Mouse (Mus musculus) midbrain, postnatal 0 days (tissue): ENCODE measurements around the gene Irf8. TPM values are rescaled to one million over a fixed set of nuclear protein-coding genes. Genes with fewer than 3 reads are reported as not detected.
A peak's percentile ranks its signal among the peaks of the same experiment; 100 is the strongest.

Experiments used
- ATAC-seq: fragments of 200-750 bp; cut with Nextera tagmentation; 2 replicates; pipeline ENCODE4 v1.8.0; 2017; ENCODE audit warnings: moderate number of reproducible peaks, mild to moderate bottlenecking, moderate TSS enrichment, moderate library complexity; ENCODE audit not compliant: low FRiP score
- DNase-seq: peaks from one replicate; pipeline ENCODE4 v3.0.0-alpha.2; 2015; ENCODE audit warnings: low spot score
- H3K27ac ChIP-seq: fragments of 300-500 bp; sonication (generic); 2 replicates; pipeline ENCODE4 v1.5.1; 2014; ENCODE audit warnings: low read depth, mild to moderate bottlenecking, low read length, mixed read lengths
- H3K27me3 ChIP-seq: fragments of 300-500 bp; sonication (generic); 2 replicates; pipeline ENCODE4 v1.6.1; 2014; ENCODE audit warnings: low read length, control low read depth, mixed read lengths; ENCODE audit not compliant: insufficient read depth
- H3K36me3 ChIP-seq: fragments of 300-500 bp; sonication (generic); 2 replicates; pipeline ENCODE4 v1.6.1; 2014; ENCODE audit warnings: low read length, control low read depth, mixed read lengths; ENCODE audit not compliant: insufficient read depth
- H3K4me1 ChIP-seq: fragments of 300-500 bp; sonication (generic); 2 replicates; pipeline ENCODE4 v1.6.1; 2014; ENCODE audit warnings: mild to moderate bottlenecking, control low read depth, antibody characterized with exemption, low read length, mixed read lengths; ENCODE audit not compliant: insufficient read depth
- H3K4me2 ChIP-seq: fragments of 300-500 bp; sonication (generic); 2 replicates; pipeline ENCODE4 v1.6.1; 2014; ENCODE audit warnings: low read depth, mild to moderate bottlenecking, low read length, mixed read lengths; ENCODE audit not compliant: poor library complexity, severe bottlenecking
- H3K4me3 ChIP-seq: fragments of 300-500 bp; sonication (generic); 2 replicates; pipeline ENCODE4 v1.5.1; 2014; ENCODE audit warnings: low read depth, mild to moderate bottlenecking, low read length, moderate library complexity
- H3K9ac ChIP-seq: fragments of 300-500 bp; sonication (generic); replicated peaks from 2 replicates; pipeline ENCODE4 v1.6.1; 2014; ENCODE audit warnings: mild to moderate bottlenecking, low read length, moderate library complexity, mixed read lengths; ENCODE audit not compliant: poor library complexity, severe bottlenecking
- H3K9me3 ChIP-seq: fragments of 300-500 bp; sonication (generic); 2 replicates; pipeline ENCODE4 v1.6.1; 2016; ENCODE audit warnings: low read length, control low read depth
- CTCF ChIP-seq: IDR thresholded peaks from 2 replicates; pipeline ENCODE4 v1.5.1; 2016; ENCODE audit warnings: antibody characterized with exemption, mild to moderate bottlenecking
- whole genome bisulfite sequencing: fragments of 180-500 bp; shearing (Covaris S2); extraction: QIAGEN DNeasy Blood & Tissue Kit; methylation state at CpG from one replicate; pipeline ENCODE4 v1.1.7; 2014; 5-methylcytosine and 5-hydroxymethylcytosine counted together
- polyA plus RNA-seq: library from polyadenylated mRNA; unstranded; fragments of >200 nt; fragmentation: Nextera tagmentation; extraction: Ambion mirVana; gene quantifications from 2 replicates; pipeline ENCODE4 v1.2.1, GENCODE M21; 2015
- total RNA-seq: library from RNA; depleted of rRNA; stranded (reverse); fragments of >200 nt; gene quantifications from 2 replicates; pipeline ENCODE4 v1.2.3, GENCODE M21; 2014

The Irf8 gene
- total and polyA plus RNA-seq, 2 experiments from 2014 or later = 3.2 to 5.0 TPM

DNA sequence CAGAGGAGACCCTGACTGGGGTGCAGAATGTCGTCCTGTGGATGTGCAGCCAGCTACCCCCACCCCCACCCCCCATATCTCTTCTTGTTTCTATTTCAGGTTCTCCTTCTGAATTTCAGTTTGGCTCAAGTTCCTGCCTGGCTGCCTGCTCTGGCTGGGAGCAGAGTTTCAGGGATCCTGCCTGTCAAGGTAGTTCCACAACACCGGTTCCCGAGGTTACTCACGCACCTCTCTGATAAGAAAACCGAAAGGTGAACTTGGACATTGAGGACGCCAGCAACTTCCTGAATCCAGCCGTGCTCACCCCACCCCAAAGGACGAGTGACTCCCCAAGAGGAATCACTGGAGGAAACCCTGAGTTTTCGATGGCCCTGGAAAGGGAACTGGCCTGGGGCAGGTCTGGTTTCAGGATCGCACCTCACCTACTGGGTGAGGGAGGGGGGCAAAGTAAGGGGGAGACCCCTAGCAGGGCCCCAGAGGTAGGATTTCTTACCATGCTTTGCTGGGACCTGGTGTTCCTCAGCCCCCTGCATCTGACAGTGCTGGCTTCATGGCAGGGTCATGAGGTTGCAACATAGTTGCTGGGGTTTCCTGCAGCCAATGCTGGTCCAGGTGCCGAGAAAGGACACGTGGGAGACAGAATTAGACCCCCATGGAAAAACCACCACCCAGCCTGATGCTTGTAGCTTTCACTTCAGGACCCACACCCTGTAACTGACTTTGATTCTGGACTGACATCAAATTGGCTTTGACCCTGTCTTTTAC is 32.5 kb downstream of the Irf8 start:
- Histone ChIP-seq H3K4me1 (no peaks in the 10 kb centered on the region), H3K9ac (no peak overlapping the region), H3K4me3 (no peak overlapping the region), H3K9me3 (no peaks in the 10 kb centered on the region), H3K4me2 (no peak overlapping the region), H3K36me3 (no peaks in the 10 kb centered on the region), H3K27ac (no peak overlapping the region), H3K27me3 (no peaks in the 10 kb centered on the region)
- no peak for DNase-seq
- TF ChIP-seq CTCF = no peak
- no peak for ATAC-seq
- 80% methylated on average over 12 of the region's 12 CpGs for WGBS

DNA sequence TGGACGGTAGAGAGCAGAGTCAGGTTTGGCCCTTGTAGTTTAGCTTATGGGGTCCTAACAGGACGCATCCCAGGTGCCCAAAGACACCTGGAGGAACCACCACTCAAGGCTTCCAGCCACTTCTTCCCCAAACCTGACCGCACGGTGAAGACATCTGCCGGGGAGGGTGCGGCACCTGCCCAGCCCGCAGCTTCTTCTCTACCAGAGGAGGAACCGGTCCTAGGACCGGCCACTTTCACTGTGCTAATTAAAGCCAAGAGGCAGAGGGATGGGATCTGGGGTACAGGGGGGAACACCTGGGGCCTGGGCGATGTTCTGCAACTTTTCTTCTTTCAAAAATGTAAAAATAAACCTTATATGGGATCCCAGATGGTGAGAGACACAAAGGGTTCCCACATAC is 41.0 kb downstream of the Irf8 start:
- DNase-seq (no peak), ATAC-seq (no peak)
- H3K36me3 ChIP-seq = no peaks in the 10 kb centered on the region
- H3K9ac ChIP-seq = no peak overlapping the region
- H3K27me3 ChIP-seq = no peaks in the 10 kb centered on the region
- no peak overlapping the region for H3K4me3 ChIP-seq
- H3K4me1 ChIP-seq = no peaks in the 10 kb centered on the region
- H3K4me2 ChIP-seq = no peak overlapping the region
- WGBS = 94% methylated on average over 10 of the region's 10 CpGs
- H3K27ac ChIP-seq = no peak overlapping the region
- H3K9me3 ChIP-seq = no peaks in the 10 kb centered on the region
- TF ChIP-seq CTCF = no peak

DNA sequence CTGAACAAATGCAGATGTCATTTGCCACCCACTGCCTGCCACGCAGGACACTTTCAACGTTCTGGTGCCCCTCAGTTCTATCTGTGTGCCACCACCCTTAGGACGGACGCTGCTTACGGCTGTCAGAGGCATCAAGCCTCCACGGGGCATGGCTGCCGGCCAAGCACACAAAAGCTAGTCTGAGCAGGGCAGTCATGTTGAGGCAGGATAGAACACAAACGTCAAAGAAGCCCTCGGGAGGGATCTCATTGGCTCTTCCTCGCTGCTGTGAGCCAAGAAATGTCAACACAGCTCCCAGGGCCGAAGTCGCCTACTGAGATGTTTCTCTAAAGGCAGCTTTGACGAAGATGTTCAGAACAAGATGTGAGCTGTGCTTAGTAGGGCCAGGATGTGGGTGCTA is 41.6 kb downstream of the Irf8 start:
- Histone ChIP-seq H3K4me1 (no peaks in the 10 kb centered on the region), H3K9ac (no peak overlapping the region), H3K4me2 (no peak overlapping the region), H3K4me3 (no peak overlapping the region), H3K36me3 (no peaks in the 10 kb centered on the region), H3K27me3 (no peaks in the 10 kb centered on the region), H3K9me3 (no peaks in the 10 kb centered on the region), H3K27ac (no peak overlapping the region)
- DNase-seq (peak; percentile 60), ATAC-seq (no peak)
- no peak for TF ChIP-seq CTCF
- 37% methylated on average over 13 of the region's 13 CpGs for WGBS

DNA sequence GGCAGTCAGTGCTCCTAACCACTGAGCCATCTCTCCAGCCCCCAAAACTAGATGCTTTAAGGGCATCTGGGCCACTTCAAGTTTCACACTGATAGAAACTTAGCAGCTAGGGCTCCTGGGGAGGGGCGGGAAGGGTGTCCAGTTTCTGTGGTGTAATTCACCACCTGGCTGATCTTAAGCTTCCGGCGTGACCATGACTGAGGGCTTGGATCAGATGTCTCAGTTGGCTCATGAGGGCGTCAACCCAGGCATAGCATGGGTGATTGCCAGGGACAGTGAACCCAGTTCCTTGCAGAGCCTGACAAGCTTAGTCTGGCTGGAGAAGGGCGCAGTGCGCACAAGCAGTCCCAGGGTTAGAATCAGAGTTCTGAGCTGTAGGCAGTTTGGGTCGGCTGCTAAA is 42.9 kb downstream of the Irf8 start:
- Histone ChIP-seq H3K27me3 (no peaks in the 10 kb centered on the region), H3K4me1 (no peaks in the 10 kb centered on the region), H3K4me3 (no peak overlapping the region), H3K36me3 (no peaks in the 10 kb centered on the region), H3K27ac (no peak overlapping the region), H3K9ac (no peak overlapping the region), H3K4me2 (no peak overlapping the region), H3K9me3 (no peaks in the 10 kb centered on the region)
- 97% methylated on average over 7 of the region's 7 CpGs for WGBS
- ATAC-seq (no peak), DNase-seq (no peak)
- no peak for TF ChIP-seq CTCF

DNA sequence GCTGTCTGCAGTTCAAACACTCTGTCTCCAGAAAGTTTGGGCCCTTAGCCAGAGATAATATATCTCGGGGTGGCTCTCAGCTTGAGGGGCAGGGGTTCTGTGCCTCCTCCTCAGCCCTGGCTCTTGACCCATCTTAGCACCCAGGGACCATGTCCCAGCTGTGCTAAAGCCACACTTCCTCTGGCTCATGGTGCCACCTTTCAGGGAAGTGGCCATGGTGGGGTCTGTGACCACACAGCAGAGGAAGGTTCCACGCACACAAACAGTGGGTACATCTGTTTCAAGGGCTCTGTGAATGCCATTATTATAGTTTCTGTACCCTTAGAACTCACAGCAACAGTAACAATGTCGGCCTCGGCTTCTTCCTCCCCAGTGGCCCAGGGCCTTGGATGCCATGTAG is 47.6 kb downstream of the Irf8 start:
- H3K4me1 ChIP-seq = no peaks in the 10 kb centered on the region
- TF ChIP-seq CTCF = no peak
- WGBS = 88% methylated on average over 4 of the region's 4 CpGs
- no peak for ATAC-seq
- no peaks in the 10 kb centered on the region for H3K36me3 ChIP-seq
- H3K4me3 ChIP-seq = no peak overlapping the region
- no peak for DNase-seq
- no peak overlapping the region for H3K9ac ChIP-seq
- no peaks in the 10 kb centered on the region for H3K27me3 ChIP-seq
- no peaks in the 10 kb centered on the region for H3K9me3 ChIP-seq
- no peak overlapping the region for H3K27ac ChIP-seq
- H3K4me2 ChIP-seq = no peak overlapping the region

DNA sequence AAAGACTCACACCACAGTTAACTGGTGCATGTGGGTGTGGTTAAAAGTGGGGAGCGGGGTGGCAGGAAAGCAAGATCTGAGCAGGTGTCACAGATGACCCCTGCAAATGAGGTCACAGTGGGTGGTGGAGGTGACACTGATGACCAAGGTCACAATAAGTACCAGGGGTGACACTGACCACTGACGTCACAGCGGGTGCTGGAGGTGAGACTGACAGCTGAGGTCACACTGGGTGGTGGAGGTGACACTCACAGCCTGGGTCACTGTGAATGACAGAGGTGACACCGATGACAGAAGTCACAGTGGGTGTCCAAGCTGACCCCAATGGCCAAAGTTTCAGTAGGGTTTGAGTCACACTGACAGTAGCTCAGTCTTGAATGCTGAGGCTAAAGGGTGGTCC is 50.6 kb downstream of the Irf8 start:
- no peak overlapping the region for H3K4me2 ChIP-seq
- no peak for TF ChIP-seq CTCF
- 88% methylated on average over 4 of the region's 4 CpGs for WGBS
- H3K4me3 ChIP-seq = no peak overlapping the region
- H3K27me3 ChIP-seq = no peaks in the 10 kb centered on the region
- H3K4me1 ChIP-seq = no peaks in the 10 kb centered on the region
- ATAC-seq (no peak), DNase-seq (no peak)
- H3K27ac ChIP-seq = no peak overlapping the region
- H3K9me3 ChIP-seq = no peaks in the 10 kb centered on the region
- H3K36me3 ChIP-seq = no peaks in the 10 kb centered on the region
- no peak overlapping the region for H3K9ac ChIP-seq
